Mouse (Mus musculus) liver, postnatal 0 days (tissue): ENCODE measurements around the gene Tec. TPM values are rescaled to one million over a fixed set of nuclear protein-coding genes. Genes with fewer than 3 reads are reported as not detected.

Experiments used
- ATAC-seq: fragments of 200-750 bp; cut with Nextera tagmentation; 2 replicates; pipeline ENCODE4 v1.8.0; 2017; ENCODE audit warnings: mild to moderate bottlenecking, moderate library complexity
- DNase-seq: peaks from one replicate; pipeline ENCODE4 v3.0.0-alpha.2; 2016
- H3K27ac ChIP-seq: fragments of 300-500 bp; sonication (generic); 2 replicates; pipeline ENCODE4 v1.5.1; 2014; ENCODE audit warnings: antibody characterized with exemption, moderate library complexity, mild to moderate bottlenecking, low read depth
- H3K27me3 ChIP-seq: fragments of 300-500 bp; sonication (generic); 2 replicates; pipeline ENCODE4 v1.6.1; 2014; ENCODE audit warnings: low read length, control low read depth, mixed read lengths; ENCODE audit not compliant: insufficient read depth
- H3K36me3 ChIP-seq: fragments of 300-500 bp; sonication (generic); replicated peaks from 2 replicates; pipeline ENCODE4 v1.6.1; 2014; ENCODE audit warnings: mild to moderate bottlenecking, control low read depth, low read length, moderate library complexity, mixed read lengths; ENCODE audit not compliant: insufficient read depth
- H3K4me1 ChIP-seq: fragments of 300-500 bp; sonication (generic); 2 replicates; pipeline ENCODE4 v1.6.1; 2014; ENCODE audit warnings: antibody characterized with exemption, mild to moderate bottlenecking, control low read depth; ENCODE audit not compliant: insufficient read depth
- H3K4me2 ChIP-seq: fragments of 300-500 bp; sonication (generic); 2 replicates; pipeline ENCODE4 v1.6.1; 2014; ENCODE audit warnings: low read depth, mild to moderate bottlenecking, low read length, moderate library complexity, mixed read lengths
- H3K4me3 ChIP-seq: fragments of 300-500 bp; sonication (generic); 2 replicates; pipeline ENCODE4 v1.5.1; 2014; ENCODE audit warnings: low read depth, low read length
- H3K9ac ChIP-seq: fragments of 300-500 bp; sonication (generic); replicated peaks from 2 replicates; pipeline ENCODE4 v1.6.1; 2014; ENCODE audit warnings: mild to moderate bottlenecking, moderate library complexity
- H3K9me3 ChIP-seq: fragments of 300-500 bp; sonication (generic); 2 replicates; pipeline ENCODE4 v1.6.1; 2016; ENCODE audit warnings: mild to moderate bottlenecking, control low read depth, low read length, mixed read lengths
- CTCF ChIP-seq: sonication (generic); IDR thresholded peaks from 2 replicates; pipeline ENCODE4 v1.5.1; 2016; ENCODE audit warnings: antibody characterized with exemption, low read depth
- EP300 ChIP-seq: IDR thresholded peaks from 2 replicates; pipeline ENCODE4 v1.6.1; 2016; ENCODE audit warnings: antibody characterized with exemption, low read depth, mild to moderate bottlenecking
- WGBS: fragments of 180-500 bp; shearing (Covaris S2); extraction: QIAGEN DNeasy Blood & Tissue Kit; methylation state at CpG from one replicate; pipeline ENCODE4 v1.1.7; 2014; ENCODE audit not compliant: insufficient replicate concordance; 5-methylcytosine and 5-hydroxymethylcytosine counted together
- polyA plus RNA-seq: library from polyadenylated mRNA; unstranded; fragments of >200 nt; fragmentation: Nextera tagmentation; extraction: Ambion mirVana; gene quantifications from 2 replicates; pipeline ENCODE4 v1.2.1, GENCODE M21; 2015

Gene Tec
- polyA plus RNA-seq, 1 experiment from 2014 or later, result 9.2 TPM

DNA sequence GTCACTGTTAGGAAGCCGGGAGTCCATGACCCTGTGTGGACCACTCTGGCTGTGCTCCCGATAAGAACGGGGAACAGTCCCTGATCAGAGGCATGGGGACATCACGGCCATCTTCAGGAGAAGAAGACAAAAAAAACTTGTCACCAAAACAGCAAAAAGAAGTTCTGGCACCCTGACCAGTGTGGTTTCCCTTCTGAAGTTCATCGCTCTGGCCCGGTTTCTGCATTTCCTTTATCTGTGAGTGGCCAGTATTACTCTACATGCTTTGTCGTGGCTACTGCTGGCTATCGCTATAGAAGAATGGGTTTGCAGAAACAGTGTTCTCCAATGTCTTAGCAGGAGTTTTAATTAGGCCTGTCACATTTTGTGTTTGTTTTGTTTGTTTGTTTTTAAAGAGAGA, 131.8 kb downstream of the Tec start:
- H3K4me2 ChIP-seq, result no peak overlapping the region

DNA sequence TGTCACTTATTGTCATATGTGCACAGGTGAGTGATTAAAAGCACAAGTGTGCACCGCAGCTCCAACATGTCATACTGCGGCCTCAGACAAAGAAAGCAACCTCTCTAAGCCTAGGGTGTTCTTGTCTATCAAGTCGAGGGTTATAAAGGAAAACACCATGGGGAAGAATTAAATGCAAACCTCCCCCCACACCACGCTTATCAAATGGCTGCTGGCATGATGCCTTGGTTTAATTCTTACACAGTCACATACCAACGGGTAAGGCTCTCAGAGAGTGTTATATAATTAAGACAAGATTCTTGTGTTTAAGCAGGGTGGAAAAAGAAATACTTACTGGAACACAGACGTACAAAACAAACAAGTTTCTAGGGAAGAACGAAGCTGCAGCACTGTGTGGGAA, 132.5 kb downstream of the Tec start:
- Histone ChIP-seq H3K27ac (no peak overlapping the region), H3K4me1 (no peaks in the 10 kb centered on the region), H3K4me2 (no peak overlapping the region), H3K9ac (no peak overlapping the region), H3K9me3 (no peaks in the 10 kb centered on the region), H3K4me3 (no peak overlapping the region), H3K27me3 (no peaks in the 10 kb centered on the region), H3K36me3 (no peaks in the 10 kb centered on the region)
- DNase-seq (no peak), ATAC-seq (no peak)
- TF ChIP-seq CTCF (no peak), EP300 (no peak)
- 66% methylated on average over 7 of the region's 7 CpGs for WGBS

More for the DNA sequence above, 131.8 kb downstream of the Tec start:
- Histone ChIP-seq H3K27me3 (no peaks in the 10 kb centered on the region), H3K9ac (no peak overlapping the region), H3K9me3 (no peaks in the 10 kb centered on the region), H3K4me3 (no peak overlapping the region), H3K4me1 (no peaks in the 10 kb centered on the region), H3K27ac (no peak overlapping the region), H3K36me3 (no peaks in the 10 kb centered on the region)
- DNase-seq (no peak), ATAC-seq (no peak)
- TF ChIP-seq EP300, result no peak
- no peak for TF ChIP-seq CTCF
- 35% methylated on average over 8 of the region's 8 CpGs for WGBS

DNA sequence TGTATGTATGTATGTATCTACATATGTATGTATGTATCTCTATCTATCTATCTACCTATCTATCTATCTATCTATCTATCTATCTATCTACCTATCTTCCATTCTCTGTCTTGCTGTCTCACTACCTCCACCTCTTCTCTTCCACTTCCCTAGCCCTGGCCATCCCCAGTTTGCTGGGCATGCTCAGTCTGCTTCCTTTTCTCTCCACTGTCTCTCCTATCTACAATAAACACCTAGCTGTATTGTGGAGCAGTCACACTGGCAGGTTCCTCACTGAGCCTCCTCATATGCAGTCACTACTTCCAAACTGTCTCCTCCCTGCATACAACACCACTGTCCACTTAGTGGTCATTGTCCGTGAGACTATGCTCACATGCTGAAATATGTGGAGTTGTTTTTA, 135.4 kb downstream of the Tec start:
- Histone ChIP-seq H3K27ac (no peak overlapping the region), H3K36me3 (no peaks in the 10 kb centered on the region), H3K27me3 (no peaks in the 10 kb centered on the region), H3K4me3 (no peak overlapping the region), H3K9me3 (no peaks in the 10 kb centered on the region), H3K9ac (no peak overlapping the region), H3K4me2 (no peak overlapping the region), H3K4me1 (no peaks in the 10 kb centered on the region)
- 74% methylated on average over 1 of the region's 1 CpGs for WGBS
- ATAC-seq (no peak), DNase-seq (no peak)
- TF ChIP-seq EP300, result no peak
- TF ChIP-seq CTCF, result no peak

DNA sequence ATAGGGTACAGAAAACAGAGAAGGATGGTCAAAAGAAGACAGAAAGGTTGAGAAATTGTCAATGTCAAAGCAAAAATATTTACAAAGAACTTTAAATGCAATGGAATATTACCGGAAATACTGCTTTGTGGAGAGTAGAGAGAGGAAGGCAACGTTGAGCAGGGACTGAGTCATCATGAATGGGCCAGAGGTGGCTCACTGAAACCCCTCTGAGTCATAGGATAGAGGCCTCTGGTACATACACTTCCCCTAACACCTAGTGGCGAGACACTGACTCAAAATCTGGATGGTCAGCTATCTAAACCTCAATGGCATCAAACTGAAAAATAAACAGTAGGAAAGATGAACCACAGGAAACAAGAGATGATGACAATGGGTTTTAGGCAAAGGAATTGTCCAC, 142.9 kb downstream of the Tec start:
- no peak overlapping the region for H3K4me2 ChIP-seq
- TF ChIP-seq EP300, result no peak
- no peak for TF ChIP-seq CTCF

DNA sequence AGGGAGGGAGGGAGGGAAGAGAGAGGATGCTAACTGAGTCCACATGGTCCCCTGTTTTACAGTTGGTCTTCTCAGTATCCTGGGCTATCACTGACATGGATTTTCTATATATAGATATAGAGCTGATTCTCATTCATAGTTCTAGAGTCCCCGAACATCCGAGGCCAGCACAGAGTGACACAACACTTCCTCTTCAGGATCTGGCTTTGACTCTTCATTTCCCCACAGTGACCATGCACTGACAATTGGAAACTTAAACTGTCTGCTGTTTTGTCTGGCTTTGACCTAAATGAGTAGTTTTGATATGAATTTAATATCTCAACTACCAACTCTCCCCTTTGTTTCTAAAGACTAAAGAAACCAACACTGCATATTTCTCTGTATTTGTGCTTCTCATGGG, 144.9 kb downstream of the Tec start:
- H3K36me3 ChIP-seq, result no peaks in the 10 kb centered on the region
- no peak overlapping the region for H3K27ac ChIP-seq
- H3K4me2 ChIP-seq, result no peak overlapping the region
- no peak overlapping the region for H3K9ac ChIP-seq
- no peaks in the 10 kb centered on the region for H3K27me3 ChIP-seq
- DNase-seq (no peak), ATAC-seq (no peak)
- H3K4me3 ChIP-seq, result no peak overlapping the region
- H3K9me3 ChIP-seq, result no peaks in the 10 kb centered on the region
- TF ChIP-seq CTCF (no peak), EP300 (no peak)
- no peaks in the 10 kb centered on the region for H3K4me1 ChIP-seq
- 29% methylated on average over 2 of the region's 2 CpGs for WGBS

More for the DNA sequence above, 142.9 kb downstream of the Tec start:
- Histone ChIP-seq H3K27ac (no peak overlapping the region), H3K36me3 (no peaks in the 10 kb centered on the region), H3K9ac (no peak overlapping the region), H3K4me1 (no peaks in the 10 kb centered on the region), H3K9me3 (no peaks in the 10 kb centered on the region), H3K4me3 (no peak overlapping the region), H3K27me3 (no peaks in the 10 kb centered on the region)
- DNase-seq, result no peak
- no peak for ATAC-seq
- 57% methylated on average over 3 of the region's 3 CpGs for WGBS

DNA sequence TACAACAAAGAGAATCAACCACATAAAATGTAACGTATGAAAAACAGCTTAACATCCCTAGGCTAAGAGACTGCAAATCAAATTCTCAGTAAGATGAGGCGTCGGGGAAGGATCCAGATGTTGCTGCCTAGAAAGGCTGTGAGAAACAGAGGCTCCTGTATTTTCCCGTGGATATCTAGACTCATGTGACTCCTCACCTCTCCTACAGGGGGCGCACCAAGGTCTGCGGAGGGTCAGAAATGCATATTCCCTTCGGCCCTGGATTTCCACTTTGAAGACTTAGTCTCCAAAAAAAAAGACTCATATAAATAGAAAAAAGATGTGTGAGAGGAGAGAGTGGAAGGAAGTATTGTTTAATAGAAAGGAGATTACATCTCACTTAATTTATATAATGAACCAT, 147.7 kb downstream of the Tec start:
- no peaks in the 10 kb centered on the region for H3K9me3 ChIP-seq
- no peaks in the 10 kb centered on the region for H3K36me3 ChIP-seq
- ATAC-seq (no peak), DNase-seq (no peak)
- H3K27me3 ChIP-seq, result no peaks in the 10 kb centered on the region
- H3K27ac ChIP-seq, result no peak overlapping the region
- no peak overlapping the region for H3K4me3 ChIP-seq
- TF ChIP-seq CTCF (peak; percentile 43), EP300 (no peak)
- WGBS, result 58% methylated on average over 7 of the region's 7 CpGs
- H3K9ac ChIP-seq, result no peak overlapping the region
- H3K4me2 ChIP-seq, result no peak overlapping the region
- no peaks in the 10 kb centered on the region for H3K4me1 ChIP-seq
